Mouse (Mus musculus) layer of hippocampus, adult 9-10 months (tissue): ENCODE measurements around the gene BC051665.

ENCODE experiments used
- DNase-seq: peaks from one replicate; pipeline ENCODE4 v3.0.0; 2022; ENCODE audit warnings: low spot score

The BC051665 gene

DNA sequence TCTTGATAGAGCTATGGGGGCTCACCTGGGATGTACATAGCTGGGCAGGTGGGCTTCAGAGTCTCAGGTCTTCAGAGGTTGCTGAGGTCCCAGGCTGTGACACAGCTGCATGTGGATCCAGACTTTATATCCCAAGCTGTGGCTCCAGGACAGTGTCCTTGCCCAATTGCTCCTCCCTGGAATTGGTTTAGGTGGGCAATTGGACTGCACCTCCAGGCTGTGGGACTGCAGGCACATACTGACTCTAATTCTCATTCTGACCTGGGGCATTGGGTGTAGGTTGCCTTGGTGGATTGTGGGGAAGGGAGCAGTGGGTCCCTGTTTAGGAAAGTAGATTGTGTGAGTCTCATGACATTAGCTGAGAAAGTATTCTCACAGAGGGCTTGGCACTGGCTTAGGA is at the start of gene BC051665:
TSS of gene BC051665 (minus strand) at position 101 of the 400 bp plus-strand sequence.
- DNase-seq = no peak

DNA sequence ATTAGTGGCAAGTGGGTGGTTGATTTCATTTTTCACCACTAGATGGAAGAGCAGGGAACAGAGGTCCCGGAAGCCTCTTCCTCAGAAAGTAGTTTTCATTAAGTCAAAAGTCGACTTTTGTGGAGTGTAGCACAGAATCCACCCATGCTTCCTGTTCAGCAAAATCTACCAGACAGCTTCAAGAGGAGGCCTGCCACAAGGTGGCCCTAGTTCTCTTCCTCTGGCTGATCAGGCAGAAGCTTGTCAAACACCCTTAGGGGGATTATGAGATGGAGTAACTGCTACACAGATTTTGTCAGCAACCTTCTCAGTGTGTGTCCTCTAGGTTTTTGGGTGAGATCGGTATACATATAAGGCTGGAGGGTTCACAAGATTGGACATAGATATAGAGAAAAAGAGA is 39.9 kb upstream of the BC051665 start:
- no peak for DNase-seq

DNA sequence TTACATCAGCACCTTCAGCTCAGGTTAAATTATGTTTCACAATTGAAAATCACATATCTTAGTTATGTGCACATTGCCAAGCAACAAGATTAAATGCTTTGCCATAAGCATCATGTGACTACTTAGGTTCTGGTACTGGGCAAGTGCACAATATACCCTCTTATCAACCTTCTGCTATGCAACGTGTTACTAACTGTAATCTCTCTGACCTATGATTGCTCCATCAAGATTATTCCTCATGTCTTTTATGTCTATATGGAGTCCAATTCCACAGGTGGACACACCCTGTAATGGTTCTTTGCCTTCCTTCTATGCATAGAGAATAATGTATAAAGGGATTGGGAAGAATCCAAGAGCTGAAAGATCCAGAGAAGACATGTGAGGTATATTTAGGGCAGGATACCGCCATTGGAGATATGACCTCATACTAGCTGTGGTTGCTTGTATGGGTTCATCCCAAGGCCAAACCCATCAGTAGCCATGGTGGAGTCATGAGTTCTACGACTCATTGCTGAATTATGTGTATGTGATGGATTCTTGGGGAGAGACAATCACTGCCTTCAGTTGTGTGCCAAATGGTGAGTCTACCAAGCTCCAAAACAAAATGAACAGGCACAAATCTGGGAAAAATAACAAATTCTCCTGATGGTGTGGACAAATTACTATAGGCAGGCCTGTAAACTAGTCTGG is 34.5 kb upstream of the BC051665 start:
- DNase-seq = no peak

DNA sequence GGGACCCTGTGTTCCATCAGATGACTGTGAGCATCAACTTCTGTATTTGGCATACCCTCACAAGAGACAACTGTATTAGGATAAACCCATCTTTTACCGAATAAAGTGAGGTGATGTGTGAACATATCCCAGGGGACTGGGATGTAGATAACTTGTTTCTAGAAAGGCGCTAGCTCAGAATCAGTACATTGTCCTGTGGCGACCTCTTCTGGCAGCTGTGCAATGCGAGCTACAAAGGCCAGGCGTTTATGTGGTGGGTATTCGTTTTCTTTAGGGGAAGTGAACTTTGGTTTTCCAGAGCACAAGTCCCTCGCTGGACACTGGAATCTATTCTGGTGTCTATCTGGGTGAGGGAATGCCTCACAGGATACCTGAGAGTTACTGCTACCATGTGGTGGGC is 33.3 kb upstream of the BC051665 start:
- no peak for DNase-seq

DNA sequence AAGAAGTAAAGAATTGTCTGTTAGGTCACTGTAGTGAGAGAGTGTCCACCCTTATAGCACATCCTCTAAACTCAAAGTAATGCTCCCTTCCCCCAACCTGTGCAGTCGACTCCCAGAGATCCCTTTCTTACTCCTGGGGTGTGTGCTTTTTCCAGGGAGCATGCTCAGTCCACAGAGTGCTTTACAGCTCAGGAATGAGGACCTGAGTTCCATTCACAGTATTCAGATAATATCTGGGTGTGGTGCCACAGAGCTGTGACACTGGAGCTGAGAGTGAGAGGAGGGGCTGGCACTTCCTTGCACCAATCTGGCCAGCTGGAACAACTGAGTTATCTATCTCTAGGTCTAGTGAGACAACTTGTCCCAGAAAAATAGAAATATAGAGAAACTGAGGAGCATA is 27.6 kb upstream of the BC051665 start:
- DNase-seq = no peak

DNA sequence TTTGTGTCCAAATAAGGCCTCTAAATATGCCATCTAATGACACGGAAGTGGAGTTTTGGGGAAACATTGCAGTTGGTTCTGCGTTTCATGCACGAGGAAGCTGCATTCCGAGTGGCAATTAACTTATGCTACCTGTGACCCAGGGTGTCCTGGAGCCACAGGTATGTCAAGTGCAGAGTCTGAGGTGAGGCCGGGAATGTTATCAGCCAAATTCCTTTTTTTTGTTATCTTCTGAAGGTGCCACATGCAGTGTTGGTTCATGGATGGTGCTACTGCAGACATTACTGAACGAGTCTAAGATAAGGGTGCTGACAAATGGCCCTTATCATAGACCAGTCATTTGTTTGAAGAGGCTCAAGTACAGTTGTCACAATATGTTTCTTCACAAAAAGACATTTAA is 26.6 kb upstream of the BC051665 start:
- DNase-seq = no peak

DNA sequence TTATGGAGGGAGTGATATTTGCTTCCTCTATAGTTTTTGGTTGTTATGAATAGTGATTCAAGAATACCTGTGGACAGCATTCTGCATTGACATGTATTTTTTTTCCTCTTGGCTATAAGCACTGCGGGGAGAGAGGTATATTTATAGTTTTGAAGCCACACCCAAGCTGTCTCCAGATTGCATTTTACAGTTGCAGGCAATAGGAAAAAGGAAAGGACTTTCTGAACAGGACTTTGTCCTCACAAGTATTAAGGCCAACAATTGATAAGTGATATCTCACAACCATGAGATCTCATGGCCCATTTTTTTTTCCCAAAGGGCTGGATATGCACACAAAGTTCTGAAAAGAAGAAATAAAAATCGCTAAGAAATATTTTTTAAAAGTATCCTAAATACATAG is 23.5 kb upstream of the BC051665 start:
- no peak for DNase-seq

DNA sequence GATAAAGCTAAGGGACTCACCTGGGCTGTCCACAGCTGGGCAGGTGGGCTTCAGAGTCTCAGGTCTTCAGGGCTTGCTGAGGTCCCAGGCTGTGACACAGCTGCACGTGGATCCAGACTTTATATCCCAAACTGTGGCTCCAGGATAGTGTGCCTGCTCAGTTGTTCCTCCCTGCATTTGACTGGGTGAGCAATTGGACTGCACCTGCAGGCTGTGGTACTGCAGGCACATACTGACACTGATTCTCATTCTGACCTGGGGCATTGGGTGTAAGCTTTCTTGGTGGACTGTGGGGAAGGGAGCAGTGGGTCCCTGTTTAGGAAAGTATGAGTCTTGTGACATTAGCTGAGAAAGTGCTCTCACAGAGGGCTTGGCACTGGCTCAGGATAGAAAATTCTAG is 16.6 kb upstream of the BC051665 start, which contains the start of gene Ctsll3:
TSS of gene Ctsll3 (minus strand) at position 101 of the 400 bp plus-strand sequence.
- DNase-seq = no peak

DNA sequence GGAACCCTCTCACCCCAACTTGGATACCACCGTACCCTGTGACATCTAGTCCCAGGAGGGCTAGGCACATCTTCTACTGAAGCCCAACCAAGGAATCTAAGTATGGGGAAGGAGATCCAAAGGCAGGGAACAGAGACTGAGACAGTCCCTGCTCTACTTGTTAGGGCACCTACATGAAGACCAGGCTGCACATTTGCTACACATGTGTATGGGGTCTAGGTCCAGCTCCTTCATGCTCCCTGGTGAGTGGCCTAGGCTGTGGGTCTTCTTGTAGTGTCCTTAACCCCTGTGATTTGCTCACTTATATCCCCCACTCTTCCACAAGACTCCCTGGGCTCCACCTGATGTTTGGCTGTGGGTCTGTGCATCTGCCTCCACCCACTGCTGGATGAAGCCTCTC is 3.3 kb upstream of the BC051665 start:
- DNase-seq = no peak

DNA sequence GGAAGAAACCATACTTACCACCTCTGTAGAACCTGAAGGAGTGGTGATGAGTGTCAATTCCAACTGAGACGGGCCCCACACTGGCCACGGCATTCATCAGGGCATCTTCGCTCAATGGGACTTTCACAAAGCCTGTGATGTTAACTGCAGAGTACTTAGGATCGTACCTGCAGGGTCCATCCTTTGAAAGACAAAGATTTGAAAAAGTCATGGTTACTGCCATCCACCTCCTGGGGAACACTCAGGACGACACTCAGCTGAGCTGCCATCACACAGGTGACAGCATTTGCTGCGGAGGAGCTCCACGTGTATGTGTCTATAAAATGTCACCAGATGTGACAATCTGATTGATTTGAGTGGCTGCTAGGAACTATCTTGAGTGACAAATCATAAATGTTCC is 2.9 kb downstream of the BC051665 start:
- DNase-seq = no peak

DNA sequence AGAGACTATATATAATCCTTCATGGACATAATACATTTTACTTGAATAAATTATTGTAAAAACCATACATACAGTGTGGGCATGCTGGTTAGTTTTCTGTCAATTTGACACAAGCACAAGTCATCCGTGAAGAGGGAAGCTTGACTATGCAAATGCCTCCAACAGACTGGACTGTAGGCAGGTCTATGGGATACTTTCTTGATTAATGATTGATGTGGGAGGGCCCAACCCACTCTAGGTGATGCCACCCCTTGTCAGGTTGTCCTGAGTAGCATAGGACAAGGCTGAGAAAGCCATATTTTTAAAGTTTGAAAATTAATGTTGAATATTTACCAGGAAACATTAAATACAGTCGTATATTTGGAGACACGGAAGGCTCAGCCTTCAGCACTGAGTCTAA is 5.6 kb downstream of the BC051665 start:
- DNase-seq = no peak

DNA sequence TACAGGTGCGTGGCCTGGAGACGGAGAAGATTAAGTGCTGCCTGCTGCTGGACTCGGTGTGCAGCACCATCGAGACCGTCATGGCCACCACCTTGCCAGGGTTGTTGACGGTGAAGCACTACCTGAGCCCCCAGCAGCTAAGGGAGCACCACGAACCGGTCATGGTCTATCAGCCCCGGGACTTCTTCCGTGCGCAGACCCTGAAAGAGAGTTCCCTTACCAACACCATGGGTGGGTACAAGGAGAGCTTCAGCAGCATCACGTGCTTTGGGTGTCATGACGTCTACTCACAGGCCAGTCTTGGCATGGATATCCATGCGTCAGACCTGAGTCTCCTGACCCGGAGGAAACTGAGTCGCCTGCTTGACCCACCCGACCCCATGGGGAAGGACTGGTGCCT is 25.0 kb downstream of the BC051665 start:
- DNase-seq = no peak

DNA sequence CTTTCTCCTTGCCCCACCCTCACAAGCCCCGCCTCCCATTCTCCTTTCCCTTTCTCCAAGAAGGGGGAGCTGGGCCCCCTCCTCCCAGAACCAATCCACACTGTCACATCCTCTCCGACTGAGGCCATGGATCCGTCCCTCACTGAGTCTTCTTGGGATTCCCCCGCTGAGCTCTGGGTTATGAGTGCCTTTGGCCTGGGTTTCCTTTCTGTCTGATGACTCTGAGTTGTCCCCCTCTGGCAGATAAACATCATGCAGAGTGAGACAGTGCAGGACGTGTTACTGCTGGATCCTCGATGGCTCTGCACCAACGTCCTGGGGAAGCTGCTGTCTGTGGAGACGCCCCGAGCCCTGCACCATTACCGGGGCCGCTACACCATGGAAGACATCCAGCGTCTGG is 25.8 kb downstream of the BC051665 start:
- DNase-seq = no peak

DNA sequence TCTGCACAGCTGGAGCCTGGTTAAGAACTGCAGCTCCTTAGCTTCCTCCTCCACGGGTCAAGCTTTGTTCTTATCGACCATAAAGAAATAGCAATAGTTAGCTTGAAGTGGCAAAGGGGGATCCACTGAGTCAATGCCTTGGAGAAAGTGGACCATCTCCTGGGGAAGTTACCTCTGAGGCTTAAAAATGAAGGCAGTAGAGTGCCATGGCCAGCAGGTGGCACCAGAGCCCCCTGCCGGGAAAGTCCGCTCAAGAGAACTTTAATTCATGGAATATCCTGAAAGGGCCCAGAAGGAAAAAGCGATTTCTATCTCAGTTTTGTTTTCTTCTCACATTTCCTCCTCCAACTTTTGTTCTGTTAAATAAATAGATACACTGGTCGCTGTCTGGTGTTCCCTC is 27.0 kb downstream of the BC051665 start:
- no peak for DNase-seq

DNA sequence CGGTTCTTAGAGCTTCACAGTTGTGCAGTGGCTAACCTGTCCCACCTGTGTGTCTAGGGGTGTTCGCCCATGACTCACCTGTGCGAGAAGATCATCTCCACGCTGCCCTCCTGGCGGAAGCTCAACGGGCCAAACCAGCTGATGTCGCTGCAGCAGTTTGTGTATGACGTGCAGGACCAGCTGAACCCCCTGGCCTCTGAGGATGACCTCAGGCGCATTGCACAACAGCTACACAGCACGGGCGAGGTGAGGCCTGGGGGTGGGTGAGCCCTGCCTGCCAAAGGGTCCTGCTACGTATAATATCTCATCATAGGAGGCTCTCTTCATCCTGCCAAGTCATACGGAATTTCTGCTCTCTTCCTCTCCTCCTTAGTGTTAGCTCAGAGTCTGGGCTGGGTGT is 28.9 kb downstream of the BC051665 start:
- no peak for DNase-seq

DNA sequence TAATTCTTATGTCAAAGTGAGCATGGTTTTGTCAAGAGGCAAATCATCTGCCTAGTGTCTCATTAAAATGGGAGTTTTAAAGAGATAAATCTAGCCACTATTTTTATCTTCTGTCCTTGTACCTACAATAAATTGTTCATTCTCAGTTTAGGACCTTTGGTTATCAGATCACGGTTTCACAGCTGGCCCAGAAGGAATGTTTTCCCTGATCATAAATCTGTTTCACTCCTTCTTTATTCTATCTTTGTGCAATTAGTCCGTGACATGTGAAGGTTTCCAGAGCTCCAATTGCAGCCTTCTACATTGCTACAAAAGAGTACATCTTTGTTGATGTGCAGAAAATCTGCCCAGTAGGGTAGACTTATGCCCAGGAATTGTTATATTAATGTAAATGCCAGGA is 30.9 kb downstream of the BC051665 start:
- DNase-seq = no peak

DNA sequence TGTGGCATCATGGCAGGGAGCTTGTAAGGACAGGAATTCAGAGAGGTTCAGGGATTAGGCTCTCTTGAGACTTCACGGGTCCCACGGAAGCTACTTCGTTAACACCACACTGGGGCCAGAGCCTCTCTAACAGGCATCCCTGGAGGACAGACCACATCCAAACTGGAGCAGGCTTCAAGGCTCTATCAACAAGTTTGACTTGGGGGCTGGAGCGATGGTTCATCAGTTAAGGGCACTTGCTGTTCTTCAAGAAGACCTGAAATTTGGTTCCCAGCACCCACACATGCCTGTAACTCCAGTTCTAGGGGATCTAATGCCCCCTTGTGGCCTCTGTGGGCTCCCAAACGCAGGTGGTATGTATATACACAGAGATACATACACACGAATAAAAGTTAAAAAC is 32.9 kb downstream of the BC051665 start:
- no peak for DNase-seq

DNA sequence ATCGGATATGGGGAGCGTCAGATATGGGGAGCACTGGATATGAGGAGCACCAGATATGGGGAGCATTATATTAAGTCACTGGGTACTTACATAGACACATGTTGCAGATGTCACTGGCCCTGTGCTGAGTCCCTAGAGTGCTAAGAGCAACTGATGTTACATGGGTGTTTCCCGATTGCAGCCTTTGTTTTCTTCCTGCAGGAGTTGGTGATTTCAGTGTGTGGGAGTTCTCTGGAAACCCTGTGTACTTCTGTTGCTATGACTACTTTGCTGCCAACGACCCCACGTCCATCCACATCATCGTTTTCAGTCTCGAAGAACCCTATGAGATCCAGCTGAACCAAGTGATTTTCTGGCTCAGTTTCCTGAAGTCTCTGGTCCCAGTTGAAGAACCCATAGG is 35.2 kb downstream of the BC051665 start:
- no peak for DNase-seq

DNA sequence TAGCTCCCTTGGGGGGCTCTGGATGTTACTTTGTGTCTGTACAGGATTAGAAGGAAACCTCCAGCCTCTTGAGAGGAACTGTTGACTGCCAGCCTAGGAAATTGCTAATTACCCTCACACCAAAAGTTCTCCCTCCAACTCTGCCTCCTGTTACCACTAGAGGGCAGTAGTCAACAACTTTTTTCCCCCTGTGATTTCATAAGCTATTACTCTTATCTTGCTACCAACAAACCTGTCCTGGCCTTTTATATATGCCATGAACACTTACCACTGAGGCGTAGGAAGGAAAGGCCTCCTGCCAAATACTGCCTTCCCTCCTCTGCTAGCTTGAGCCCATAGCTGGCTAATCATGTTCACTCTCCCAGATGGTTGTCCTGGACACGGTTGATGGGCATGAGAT is 37.6 kb downstream of the BC051665 start:
- no peak for DNase-seq

DNA sequence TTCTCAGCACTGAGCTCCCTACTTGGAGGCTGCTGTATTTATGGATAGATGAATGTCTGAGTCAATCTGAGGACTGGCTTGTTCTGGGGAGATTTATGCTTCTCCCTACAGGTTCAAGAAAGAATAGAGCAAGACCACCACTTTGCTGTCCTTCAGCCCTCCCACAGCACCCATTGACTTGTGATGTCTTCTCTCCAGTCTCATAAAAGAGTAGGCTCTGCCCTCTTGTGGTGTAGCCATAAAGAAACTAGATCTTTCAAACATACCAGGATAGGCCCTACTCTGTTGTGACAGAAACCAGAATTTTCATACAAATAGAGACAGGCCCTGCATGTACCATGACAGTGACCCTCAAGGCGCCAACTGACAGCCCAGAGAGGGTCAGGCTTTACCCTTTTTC is 39.0 kb downstream of the BC051665 start:
- DNase-seq = no peak

DNA sequence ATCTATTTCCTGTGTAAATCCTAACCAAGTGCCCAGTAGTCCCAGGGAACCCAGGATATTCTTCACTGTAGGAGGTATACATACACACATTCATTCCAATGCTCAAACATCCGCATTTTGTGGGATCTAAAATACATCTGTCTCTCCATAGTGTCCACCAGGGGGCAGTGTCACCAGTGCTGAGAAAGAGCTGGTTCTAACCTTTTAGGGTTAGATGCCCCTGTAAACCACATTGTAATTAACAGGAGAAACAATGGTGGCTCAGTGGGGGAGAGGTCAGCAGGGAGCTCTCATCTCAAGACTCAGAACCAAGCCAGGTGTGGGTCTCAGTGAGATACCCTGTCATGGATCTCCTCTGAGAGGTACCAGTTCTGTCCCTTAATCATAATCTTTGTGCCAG is 39.9 kb downstream of the BC051665 start:
- no peak for DNase-seq

DNA sequence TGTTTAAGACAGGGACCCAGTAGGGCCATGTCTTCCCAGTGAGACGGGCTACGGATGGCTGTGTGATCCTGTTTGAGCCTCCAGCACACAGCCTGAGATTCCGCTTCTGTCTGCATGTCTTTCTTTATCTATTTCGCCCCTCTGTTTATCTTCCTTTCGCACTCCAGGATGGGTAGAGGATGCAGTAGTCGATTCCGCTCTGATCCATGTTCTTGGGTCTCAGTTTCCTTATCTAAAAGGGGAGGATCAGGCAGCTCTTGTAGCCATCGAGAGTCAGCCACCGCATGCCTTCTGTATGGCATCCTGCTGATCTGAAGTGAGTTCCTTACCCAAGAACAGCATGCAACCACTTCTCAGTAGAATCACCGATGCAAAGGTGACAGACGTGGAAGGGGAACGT is 40.8 kb downstream of the BC051665 start:
- no peak for DNase-seq

DNA sequence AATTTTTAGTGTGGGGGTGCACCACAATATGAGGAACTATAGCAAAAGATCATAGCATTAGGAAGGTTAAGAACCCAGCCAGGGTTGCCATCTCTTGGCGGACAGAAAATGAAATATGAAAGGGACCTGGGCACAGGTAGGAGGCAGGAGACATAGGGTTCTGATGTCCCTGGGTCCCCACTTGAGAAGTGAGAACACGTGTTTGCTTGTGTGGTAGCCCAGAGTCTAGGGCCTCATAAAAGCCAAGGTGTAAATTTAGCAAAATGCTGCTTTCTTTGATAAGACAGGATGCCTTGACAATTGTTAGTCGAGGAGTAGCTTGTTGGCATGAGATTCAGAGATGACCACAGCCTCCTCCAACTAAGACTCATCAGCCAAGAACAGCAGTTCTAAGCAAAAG is 41.4 kb downstream of the BC051665 start:
- DNase-seq = no peak

DNA sequence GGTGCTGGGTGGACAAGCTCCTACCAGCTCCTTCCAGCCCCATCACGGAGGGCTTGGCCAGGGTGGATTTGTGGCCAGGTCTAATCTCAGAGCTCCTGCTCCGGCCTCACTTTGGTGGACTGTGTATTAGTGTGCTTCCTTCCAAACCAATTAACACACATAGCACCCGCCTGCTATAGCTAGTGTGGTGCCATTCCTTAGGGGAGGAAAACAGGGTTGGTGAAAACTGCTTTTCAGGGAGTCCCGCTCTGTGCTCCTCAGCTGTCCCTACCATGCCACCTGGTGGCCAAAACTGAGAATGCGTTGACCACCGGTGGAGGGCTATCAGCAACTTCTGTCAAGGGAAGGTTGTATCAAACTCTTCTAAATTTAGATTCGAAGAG is 42.1 kb downstream of the BC051665 start:
- DNase-seq = no peak
